Mouse (Mus musculus) midbrain, embryonic 11.5 days (tissue): ENCODE data around the gene Tmem60. TPM values are rescaled to one million over a fixed set of nuclear protein-coding genes. Genes with fewer than 3 reads are reported as not detected.

ENCODE experiments used
- ATAC-seq: fragments of 200-750 bp; cut with Nextera tagmentation; 2 replicates; pipeline ENCODE4 v1.8.0; 2017; ENCODE audit warnings: moderate TSS enrichment, moderate library complexity; ENCODE audit not compliant: low FRiP score
- DNase-seq: peaks from one replicate; pipeline ENCODE4 v3.0.0; 2015; ENCODE audit warnings: low spot score; ENCODE audit errors: missing footprints
- H3K27ac ChIP-seq: fragments of 300-500 bp; sonication (generic); 2 replicates; pipeline ENCODE4 v1.5.1; 2014; ENCODE audit warnings: low read depth, low read length
- H3K27me3 ChIP-seq: fragments of 300-500 bp; sonication (generic); 2 replicates; pipeline ENCODE4 v1.6.1; 2014; ENCODE audit warnings: mild to moderate bottlenecking, low read length, moderate library complexity, mixed read lengths; ENCODE audit not compliant: control insufficient read depth, insufficient read depth
- H3K36me3 ChIP-seq: fragments of 300-500 bp; sonication (generic); 2 replicates; pipeline ENCODE4 v1.6.1; 2014; ENCODE audit warnings: mild to moderate bottlenecking, low read length, moderate library complexity, mixed read lengths; ENCODE audit not compliant: control insufficient read depth, insufficient read depth
- H3K4me1 ChIP-seq: fragments of 300-500 bp; sonication (generic); 2 replicates; pipeline ENCODE4 v1.6.1; 2014; ENCODE audit warnings: low read length; ENCODE audit not compliant: control insufficient read depth, insufficient read depth
- H3K4me2 ChIP-seq: fragments of 300-500 bp; sonication (generic); 2 replicates; pipeline ENCODE4 v1.6.1; 2014; ENCODE audit warnings: mild to moderate bottlenecking, moderate library complexity
- H3K4me3 ChIP-seq: fragments of 300-500 bp; sonication (generic); 2 replicates; pipeline ENCODE4 v1.5.1; 2014; ENCODE audit warnings: low read depth, low read length
- H3K9ac ChIP-seq: fragments of 300-500 bp; sonication (generic); 2 replicates; pipeline ENCODE4 v1.6.1; 2014; ENCODE audit warnings: low read length
- H3K9me3 ChIP-seq: fragments of 300-500 bp; sonication (generic); 2 replicates; pipeline ENCODE4 v1.6.1; 2016; ENCODE audit warnings: low read length; ENCODE audit not compliant: control insufficient read depth
- WGBS: fragments of 180-500 bp; shearing (Covaris S2); extraction: QIAGEN DNeasy Blood & Tissue Kit; methylation state at CpG from one replicate; pipeline ENCODE4 v1.1.7; 2014; 5-methylcytosine and 5-hydroxymethylcytosine counted together
- polyA plus RNA-seq: library from polyadenylated mRNA; unstranded; fragments of >200 nt; fragmentation: Nextera tagmentation; extraction: Ambion mirVana; gene quantifications from 2 replicates; pipeline ENCODE4 v1.2.1, GENCODE M21; 2014

Gene Tmem60
- polyA plus RNA-seq, 1 experiment from 2014 or later: 66.2 TPM

- ATAC-seq (no peak), DNase-seq (no peak)
- WGBS: 83% methylated on average over 3 of the region's 3 CpGs
- no peaks in the 10 kb centered on the region for H3K4me1 ChIP-seq
- no peaks in the 10 kb centered on the region for H3K36me3 ChIP-seq
- no peak overlapping the region for H3K4me2 ChIP-seq
- no peak overlapping the region for H3K4me3 ChIP-seq
- no peaks in the 10 kb centered on the region for H3K27me3 ChIP-seq
- no peak overlapping the region for H3K9ac ChIP-seq
- H3K27ac ChIP-seq: no peak overlapping the region
- no peaks in the 10 kb centered on the region for H3K9me3 ChIP-seq
Measured at GRCm38 (mm10) chr5:20925451-20925850, 43.5 kb downstream of the Tmem60 start.

GRCm38 (mm10) chr5:20929669-20930151, 47.7 kb downstream of the Tmem60 start:
- Histone ChIP-seq H3K4me1 (no peaks in the 10 kb centered on the region), H3K27ac (no peak overlapping the region), H3K36me3 (no peaks in the 10 kb centered on the region), H3K4me2 (no peak overlapping the region), H3K9me3 (no peaks in the 10 kb centered on the region), H3K4me3 (no peak overlapping the region), H3K9ac (no peak overlapping the region), H3K27me3 (no peaks in the 10 kb centered on the region)
- DNase-seq (no peak), ATAC-seq (no peak)
- 90% methylated on average over 6 of the region's 6 CpGs for WGBS

- no peak for ATAC-seq
- H3K4me2 ChIP-seq: no peak overlapping the region
- H3K4me3 ChIP-seq: no peak overlapping the region
Measured at GRCm38 (mm10) chr5:20930430-20930829, 48.4 kb downstream of the Tmem60 start.

GRCm38 (mm10) chr5:20931300-20931699, 49.3 kb downstream of the Tmem60 start:
- WGBS: 91% methylated on average over 3 of the region's 3 CpGs
- no peak overlapping the region for H3K27ac ChIP-seq
- DNase-seq: no peak
- H3K9ac ChIP-seq: no peak overlapping the region
- ATAC-seq: no peak
- no peaks in the 10 kb centered on the region for H3K27me3 ChIP-seq
- no peaks in the 10 kb centered on the region for H3K9me3 ChIP-seq
- H3K4me2 ChIP-seq: no peak overlapping the region
- H3K36me3 ChIP-seq: no peaks in the 10 kb centered on the region
- H3K4me1 ChIP-seq: no peaks in the 10 kb centered on the region
- no peak overlapping the region for H3K4me3 ChIP-seq

More at GRCm38 (mm10) chr5:20930430-20930829, 48.4 kb downstream of the Tmem60 start:
- Histone ChIP-seq H3K36me3 (no peaks in the 10 kb centered on the region), H3K9me3 (no peaks in the 10 kb centered on the region), H3K27ac (no peak overlapping the region), H3K4me1 (no peaks in the 10 kb centered on the region), H3K9ac (no peak overlapping the region), H3K27me3 (no peaks in the 10 kb centered on the region)
- DNase-seq: no peak

- no peaks in the 10 kb centered on the region for H3K36me3 ChIP-seq
- no peak overlapping the region for H3K9ac ChIP-seq
- ATAC-seq (no peak), DNase-seq (no peak)
- no peaks in the 10 kb centered on the region for H3K9me3 ChIP-seq
- H3K4me2 ChIP-seq: no peak overlapping the region
- H3K4me3 ChIP-seq: no peak overlapping the region
- 86% methylated on average over 3 of the region's 3 CpGs for WGBS
- no peaks in the 10 kb centered on the region for H3K4me1 ChIP-seq
- H3K27me3 ChIP-seq: no peaks in the 10 kb centered on the region
- no peak overlapping the region for H3K27ac ChIP-seq
Measured at GRCm38 (mm10) chr5:20932585-20932984, 50.6 kb downstream of the Tmem60 start.

- WGBS: 81% methylated on average over 5 of the region's 5 CpGs
- Histone ChIP-seq H3K27me3 (no peaks in the 10 kb centered on the region), H3K9me3 (no peaks in the 10 kb centered on the region), H3K9ac (no peak overlapping the region), H3K36me3 (no peaks in the 10 kb centered on the region), H3K4me1 (0 out of 2 replicates have a peak, but pooled peaks cover 2% of the 10 kb centered on the region), H3K4me2 (no peak overlapping the region), H3K4me3 (no peak overlapping the region), H3K27ac (no peak overlapping the region)
- no peak for ATAC-seq
- no peak for DNase-seq
Measured at GRCm38 (mm10) chr5:20935934-20936333, 53.9 kb downstream of the Tmem60 start.

Other genes starting within 250 kb of the Tmem60 start
- gene Phtf2, start 67 bp upstream of the Tmem60 start, polyA plus RNA-seq: 20.8 and 22.9 TPM in 2 replicates
- gene Rsbn1l, start 74.2 kb downstream of the Tmem60 start, polyA plus RNA-seq: 6.3 and 7.1 TPM in 2 replicates
- gene Ptpn12, start 173.7 kb downstream of the Tmem60 start, polyA plus RNA-seq: 28.0 and 29.6 TPM in 2 replicates